Mouse (Mus musculus) heart, embryonic 11.5 days (tissue): Measurements from ENCODE around the gene Ctrc. TPM values are rescaled to one million over a fixed set of nuclear protein-coding genes. Genes with fewer than 3 reads are reported as not detected.

Experiments
- ATAC-seq: fragments of 200-750 bp; cut with Nextera tagmentation; replicated peaks from 2 replicates; pipeline ENCODE4 v1.8.0; 2017; ENCODE audit warnings: moderate library complexity; ENCODE audit not compliant: insufficient number of reproducible peaks, low FRiP score, low TSS enrichment
- H3K27ac ChIP-seq: fragments of 300-500 bp; sonication (generic); 2 replicates; pipeline ENCODE4 v1.5.1; 2014; ENCODE audit warnings: mild to moderate bottlenecking, low read depth, low read length
- H3K27me3 ChIP-seq: fragments of 300-500 bp; sonication (generic); 2 replicates; pipeline ENCODE4 v1.6.1; 2014; ENCODE audit warnings: mild to moderate bottlenecking, low read length, mixed read lengths; ENCODE audit not compliant: control insufficient read depth, insufficient read depth
- H3K36me3 ChIP-seq: fragments of 300-500 bp; sonication (generic); 2 replicates; pipeline ENCODE4 v1.6.1; 2014; ENCODE audit warnings: mild to moderate bottlenecking, low read length, moderate library complexity, mixed read lengths; ENCODE audit not compliant: control insufficient read depth, insufficient read depth
- H3K4me1 ChIP-seq: fragments of 300-500 bp; sonication (generic); 2 replicates; pipeline ENCODE4 v1.6.1; 2014; ENCODE audit warnings: low read length; ENCODE audit not compliant: control insufficient read depth, insufficient read depth
- H3K4me2 ChIP-seq: fragments of 300-500 bp; sonication (generic); 2 replicates; pipeline ENCODE4 v1.6.1; 2014; ENCODE audit warnings: mild to moderate bottlenecking, moderate library complexity
- H3K4me3 ChIP-seq: fragments of 300-500 bp; sonication (generic); 2 replicates; pipeline ENCODE4 v1.5.1; 2014; ENCODE audit warnings: low read depth, low read length
- H3K9ac ChIP-seq: fragments of 300-500 bp; sonication (generic); 2 replicates; pipeline ENCODE4 v1.6.1; 2014; ENCODE audit warnings: mild to moderate bottlenecking, low read depth, low read length, moderate library complexity
- H3K9me3 ChIP-seq: fragments of 300-500 bp; sonication (generic); replicated peaks from 2 replicates; pipeline ENCODE4 v1.6.1; 2016; ENCODE audit warnings: low read length; ENCODE audit not compliant: control insufficient read depth
- WGBS: fragments of 180-500 bp; shearing (Covaris S2); extraction: QIAGEN DNeasy Blood & Tissue Kit; methylation state at CpG from one replicate; pipeline ENCODE4 v1.1.7; 2014; ENCODE audit not compliant: insufficient replicate concordance; 5-methylcytosine and 5-hydroxymethylcytosine counted together
- polyA plus RNA-seq: library from polyadenylated mRNA; unstranded; fragments of >200 nt; fragmentation: Nextera tagmentation; extraction: Ambion mirVana; gene quantifications from 2 replicates; pipeline ENCODE4 v1.2.1, GENCODE M21; 2014

The Ctrc gene
- polyA plus RNA-seq, 1 experiment from 2014 or later: not detected

DNA sequence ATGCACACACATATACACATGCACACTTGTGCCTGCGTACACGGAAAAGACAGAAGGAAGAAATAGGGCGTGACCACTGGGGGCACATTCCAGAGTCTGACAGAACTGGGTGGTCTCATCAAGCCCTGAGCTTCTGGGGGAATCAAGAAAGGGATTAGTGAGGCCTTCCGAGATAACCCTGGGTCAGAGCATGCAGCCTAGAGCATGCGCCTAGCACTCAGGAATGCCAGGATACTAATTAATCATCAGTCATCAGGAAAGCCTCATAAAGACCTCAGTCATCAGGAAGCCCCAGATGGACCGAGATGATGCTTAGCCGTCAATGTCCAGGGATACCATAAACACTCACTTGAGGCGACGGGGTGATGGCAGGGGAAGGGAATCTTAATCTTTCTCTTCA lies 33.7 kb upstream of the Ctrc start:
- Histone ChIP-seq H3K36me3 (no peaks in the 10 kb centered on the region), H3K4me1 (peaks cover 50% of the 10 kb centered on the region), H3K9ac (no peak overlapping the region), H3K4me3 (no peak overlapping the region), H3K4me2 (no peak overlapping the region), H3K9me3 (no peaks in the 10 kb centered on the region), H3K27ac (no peak overlapping the region), H3K27me3 (no peaks in the 10 kb centered on the region)
- 40% methylated on average over 9 of the region's 9 CpGs for WGBS
- ATAC-seq: no peak

DNA sequence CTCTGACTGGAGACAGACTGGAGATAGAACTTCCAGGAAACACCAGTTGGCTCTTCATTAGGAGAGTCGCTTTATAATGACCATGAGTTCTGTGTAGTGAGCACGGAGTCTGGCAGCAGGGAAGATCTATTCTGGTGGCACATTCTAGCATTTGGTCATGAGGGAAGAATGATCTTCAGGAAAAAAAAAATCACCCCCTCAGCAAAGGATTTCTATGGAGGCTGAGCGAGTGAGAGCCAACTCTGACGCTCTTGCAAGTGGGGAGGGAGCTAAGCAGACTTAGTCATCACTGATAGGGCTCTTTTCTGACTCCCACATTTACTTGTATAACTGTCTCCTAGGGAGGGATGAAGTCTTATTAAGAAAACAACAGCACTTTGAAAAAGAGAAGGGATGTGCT lies 32.9 kb upstream of the Ctrc start:
- Histone ChIP-seq H3K4me1 (peaks cover 47% of the 10 kb centered on the region), H3K27me3 (no peaks in the 10 kb centered on the region), H3K9me3 (no peaks in the 10 kb centered on the region), H3K9ac (0 out of 2 replicates have a peak overlapping the region, but pooled peaks have one; percentile 10), H3K27ac (no peak overlapping the region), H3K36me3 (no peaks in the 10 kb centered on the region), H3K4me2 (no peak overlapping the region; the same call in 1 of the 2 replicates), H3K4me3 (no peak overlapping the region)
- WGBS: 42% methylated on average over 4 of the region's 4 CpGs
- ATAC-seq: no peak

DNA sequence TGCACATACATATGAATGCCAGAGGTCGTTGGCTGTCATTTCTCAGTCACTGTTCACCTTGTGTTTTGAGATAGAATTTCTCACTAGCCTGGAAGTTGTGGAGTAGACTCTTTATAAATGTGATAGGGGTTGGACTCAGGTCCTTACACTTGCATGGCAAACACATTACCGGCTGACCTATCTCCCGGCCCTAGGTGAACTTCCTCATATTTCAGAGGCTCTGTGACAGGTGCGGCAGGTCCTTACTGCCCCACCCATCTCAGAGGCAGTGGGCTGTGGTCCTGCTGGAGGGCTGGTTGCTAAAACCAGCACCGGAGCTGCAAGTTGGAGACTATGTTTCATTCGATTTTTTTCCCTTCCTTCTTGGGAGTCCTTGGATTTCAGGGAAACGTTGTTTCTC lies 32.5 kb upstream of the Ctrc start:
- no peaks in the 10 kb centered on the region for H3K9me3 ChIP-seq
- 46% methylated on average over 7 of the region's 7 CpGs for WGBS

GRCm38 (mm10) chr4:141875481-141876108 lies 29.4 kb upstream of the Ctrc start:
- ATAC-seq: no peak
- Histone ChIP-seq H3K9ac (peak overlapping the region; percentile 95), H3K4me1 (peaks cover 51% of the 10 kb centered on the region), H3K27me3 (no peaks in the 10 kb centered on the region), H3K4me2 (peak overlapping the region; percentile 77), H3K4me3 (peak overlapping the region; percentile 88), H3K27ac (peak overlapping the region; percentile 86), H3K9me3 (no peaks in the 10 kb centered on the region), H3K36me3 (peaks cover 5% of the 10 kb centered on the region; the same call in 1 of the 2 replicates)
- 5% methylated on average over 8 of the region's 8 CpGs for WGBS

More for the DNA sequence above, 32.5 kb upstream of the Ctrc start:
- Histone ChIP-seq H3K4me3 (no peak overlapping the region), H3K4me2 (no peak overlapping the region; the same call in 1 of the 2 replicates), H3K36me3 (no peaks in the 10 kb centered on the region), H3K27me3 (no peaks in the 10 kb centered on the region), H3K9ac (no peak overlapping the region), H3K4me1 (peaks cover 47% of the 10 kb centered on the region), H3K27ac (no peak overlapping the region)
- ATAC-seq: no peak

- peak; percentile 88 for ATAC-seq
- peaks cover 54% of the 10 kb centered on the region for H3K4me1 ChIP-seq
- peak within 1 kb of the TSS; percentile 86 for H3K27ac ChIP-seq
Measured at GRCm38 (mm10) chr4:141874601-141875460, 28.7 kb upstream of the Ctrc start, which contains the start of gene Efhd2. Gene Efhd2, minus strand, starts transcription at chr4:141874920.

DNA sequence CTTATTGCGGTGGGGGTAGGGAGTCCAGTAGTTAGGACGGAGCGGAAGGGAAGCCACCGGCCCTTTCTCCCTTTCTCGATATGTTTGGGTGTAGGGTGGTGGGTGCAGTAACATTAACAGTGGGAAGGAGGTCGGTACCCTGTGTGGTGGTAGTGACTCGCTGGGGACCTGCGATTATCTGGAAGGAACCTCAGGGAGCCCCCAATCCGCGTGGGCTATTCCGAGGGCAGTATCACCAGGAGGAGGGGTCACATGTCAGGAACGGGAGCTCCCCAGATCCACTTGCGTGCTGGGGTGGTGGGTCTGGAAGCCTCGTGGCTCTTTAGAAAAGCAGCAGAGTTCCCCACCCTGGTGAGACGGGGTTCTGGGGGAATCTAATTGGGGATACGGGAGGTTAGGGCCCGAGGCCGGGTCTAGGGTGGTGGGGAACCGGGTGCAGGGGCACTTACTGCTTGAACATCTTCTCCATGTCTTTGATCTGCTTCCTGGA lies 28.0 kb upstream of the Ctrc start:
- Histone ChIP-seq H3K27me3 (no peaks in the 10 kb centered on the region), H3K4me3 (peak overlapping the region; percentile 88), H3K9me3 (no peaks in the 10 kb centered on the region), H3K4me2 (peak overlapping the region; percentile 77), H3K9ac (peak overlapping the region; percentile 95), H3K4me1 (peaks cover 59% of the 10 kb centered on the region), H3K27ac (peak overlapping the region; percentile 86), H3K36me3 (peaks cover 5% of the 10 kb centered on the region; the same call in 1 of the 2 replicates)
- WGBS: under 1% methylated on average over 19 of the region's 19 CpGs
- no peak for ATAC-seq

More at GRCm38 (mm10) chr4:141874601-141875460, 28.7 kb upstream of the Ctrc start, which contains the start of gene Efhd2:
- Histone ChIP-seq H3K4me3 (peak within 1 kb of the TSS; percentile 88), H3K36me3 (peaks cover 5% of the 10 kb centered on the region; the same call in 1 of the 2 replicates), H3K9me3 (no peaks in the 10 kb centered on the region), H3K4me2 (peak within 1 kb of the TSS; percentile 77), H3K9ac (peak within 1 kb of the TSS; percentile 95), H3K27me3 (no peaks in the 10 kb centered on the region)
- WGBS: under 1% methylated on average over 62 of the region's 73 CpGs

DNA sequence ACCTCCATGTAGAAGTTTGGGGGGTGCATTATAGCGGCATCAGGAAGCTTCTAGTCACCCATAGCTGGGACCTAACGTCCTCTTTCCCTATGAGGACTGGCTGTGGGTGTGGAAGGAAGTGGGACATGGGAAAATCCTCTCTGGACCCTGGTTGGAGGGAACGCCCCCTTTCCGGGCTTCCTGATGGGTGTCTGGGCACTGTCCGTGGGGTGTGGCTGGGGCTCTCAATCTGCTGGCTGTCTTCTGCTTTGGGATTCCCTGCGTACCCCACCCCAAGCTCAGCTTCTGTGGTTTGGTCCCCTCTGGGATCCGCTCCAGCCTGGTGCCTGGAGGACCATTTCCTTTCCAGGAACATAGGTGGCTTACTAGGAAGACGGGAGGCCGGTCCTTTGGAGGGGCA lies 26.8 kb upstream of the Ctrc start:
- H3K27ac ChIP-seq: no peak overlapping the region
- H3K4me2 ChIP-seq: peak overlapping the region; percentile 77
- peak overlapping the region; percentile 88 for H3K4me3 ChIP-seq

DNA sequence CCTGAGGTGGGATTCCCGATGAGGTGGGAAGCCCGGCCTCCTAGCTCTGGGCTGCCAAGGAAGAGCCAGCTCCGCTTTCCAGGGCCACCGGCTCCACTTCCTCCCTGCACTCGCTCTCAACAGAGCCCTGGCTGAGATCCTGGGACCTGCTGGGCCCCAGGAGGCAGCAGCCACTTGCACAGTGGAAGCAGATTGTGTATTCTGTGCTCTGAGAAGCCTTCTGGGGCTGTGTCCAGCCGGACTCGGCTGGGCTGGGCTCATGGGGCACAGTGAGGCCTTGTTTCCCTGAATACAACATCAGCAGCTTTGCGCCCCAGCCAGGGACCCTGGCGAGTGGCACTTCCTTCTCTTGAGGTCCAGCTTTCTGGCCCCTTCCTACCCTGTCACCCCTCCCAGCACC lies 25.8 kb upstream of the Ctrc start:
- no peaks in the 10 kb centered on the region for H3K9me3 ChIP-seq
- H3K27ac ChIP-seq: peak overlapping the region; percentile 60
- H3K4me2 ChIP-seq: peak overlapping the region; percentile 77
- peaks cover 72% of the 10 kb centered on the region for H3K4me1 ChIP-seq
- H3K27me3 ChIP-seq: no peaks in the 10 kb centered on the region
- WGBS: 39% methylated on average over 9 of the region's 9 CpGs
- peaks cover 5% of the 10 kb centered on the region; the same call in 1 of the 2 replicates for H3K36me3 ChIP-seq
- H3K9ac ChIP-seq: peak overlapping the region; percentile 58
- H3K4me3 ChIP-seq: peak overlapping the region; percentile 88
- no peak for ATAC-seq

More for the DNA sequence above, 26.8 kb upstream of the Ctrc start:
- Histone ChIP-seq H3K9me3 (no peaks in the 10 kb centered on the region), H3K9ac (peak overlapping the region; percentile 95; the same call in 1 of the 2 replicates), H3K4me1 (peaks cover 61% of the 10 kb centered on the region), H3K36me3 (peaks cover 5% of the 10 kb centered on the region; the same call in 1 of the 2 replicates), H3K27me3 (no peaks in the 10 kb centered on the region)
- WGBS: 52% methylated on average over 9 of the region's 9 CpGs
- ATAC-seq: no peak
